Mouse (Mus musculus): Measurements from ENCODE around the gene 2610002M06Rik.

- TF ChIP-seq CTCF (conservative IDR thresholded peaks at IDR 0.05; ENCODE audit: low read length) (no peak), POU5F1 (IDR thresholded peaks at IDR 0.05; ENCODE audit: borderline replicate concordance, low read length) (no peak), NANOG (IDR thresholded peaks at IDR 0.05; ENCODE audit: borderline replicate concordance, low read length) (no peak)
Measured at GRCm38 (mm10) chrX:107795785-107796184, 20.3 kb downstream of the 2610002M06Rik start.

Measured in E14TG2a.4 (cell line).